Mouse (Mus musculus): ENCODE data around the gene Zfp831.

Gene Zfp831

GRCm38 (mm10) chr2:174708587-174708986 is 65.3 kb downstream of the Zfp831 start:
- in situ Hi-C loops (cut with MboI; ENCODE audit: low pct_unique_long_range_greater_than_20kb in 1 of 2, low sequenced_read_pairs in 2 of 2, unreplicated experiment in 1 of 2): no loop called here

GRCm38 (mm10) chr2:174710185-174710584 is 66.9 kb downstream of the Zfp831 start:
- in situ Hi-C loops (cut with MboI; ENCODE audit: low pct_unique_long_range_greater_than_20kb in 1 of 2, low sequenced_read_pairs in 2 of 2, unreplicated experiment in 1 of 2): no loop called here

GRCm38 (mm10) chr2:174712043-174712442 is 68.7 kb downstream of the Zfp831 start:
- in situ Hi-C loops (cut with MboI; ENCODE audit: low pct_unique_long_range_greater_than_20kb in 1 of 2, low sequenced_read_pairs in 2 of 2, unreplicated experiment in 1 of 2): no loop called here

- in situ Hi-C loops (cut with MboI; ENCODE audit: low pct_unique_long_range_greater_than_20kb in 1 of 2, low sequenced_read_pairs in 2 of 2, unreplicated experiment in 1 of 2): no loop called here
Measured at GRCm38 (mm10) chr2:174715938-174716337, 72.6 kb downstream of the Zfp831 start.

GRCm38 (mm10) chr2:174717857-174718256 is 74.5 kb downstream of the Zfp831 start:
- in situ Hi-C loops (cut with MboI; ENCODE audit: low pct_unique_long_range_greater_than_20kb in 1 of 2, low sequenced_read_pairs in 2 of 2, unreplicated experiment in 1 of 2): no loop called here

- in situ Hi-C loops (cut with MboI; ENCODE audit: low pct_unique_long_range_greater_than_20kb in 1 of 2, low sequenced_read_pairs in 2 of 2, unreplicated experiment in 1 of 2): no loop called here
Measured at GRCm38 (mm10) chr2:174727114-174727823, 83.9 kb downstream of the Zfp831 start.

- in situ Hi-C loops (cut with MboI; ENCODE audit: low pct_unique_long_range_greater_than_20kb in 1 of 2, low sequenced_read_pairs in 2 of 2, unreplicated experiment in 1 of 2): no loop called here
Measured at GRCm38 (mm10) chr2:174731939-174732338, 88.6 kb downstream of the Zfp831 start.

- in situ Hi-C loops (cut with MboI; ENCODE audit: low pct_unique_long_range_greater_than_20kb in 1 of 2, low sequenced_read_pairs in 2 of 2, unreplicated experiment in 1 of 2): no loop called here
Measured at GRCm38 (mm10) chr2:174735270-174735669, 91.9 kb downstream of the Zfp831 start.

- in situ Hi-C loops (cut with MboI; ENCODE audit: low pct_unique_long_range_greater_than_20kb in 1 of 2, low sequenced_read_pairs in 2 of 2, unreplicated experiment in 1 of 2): no loop called here
Measured at GRCm38 (mm10) chr2:174747182-174747581, 103.8 kb downstream of the Zfp831 start.

- in situ Hi-C loops (cut with MboI; ENCODE audit: low pct_unique_long_range_greater_than_20kb in 1 of 2, low sequenced_read_pairs in 2 of 2, unreplicated experiment in 1 of 2): no loop called here
Measured at GRCm38 (mm10) chr2:174748381-174748780, 105.0 kb downstream of the Zfp831 start.

GRCm38 (mm10) chr2:174753197-174753596 is 109.9 kb downstream of the Zfp831 start:
- in situ Hi-C loops (cut with MboI; ENCODE audit: low pct_unique_long_range_greater_than_20kb in 1 of 2, low sequenced_read_pairs in 2 of 2, unreplicated experiment in 1 of 2): no loop called here

- in situ Hi-C loops (cut with MboI; ENCODE audit: low pct_unique_long_range_greater_than_20kb in 1 of 2, low sequenced_read_pairs in 2 of 2, unreplicated experiment in 1 of 2): no loop called here
Measured at GRCm38 (mm10) chr2:174754231-174754630, 110.9 kb downstream of the Zfp831 start.

- in situ Hi-C loops (cut with MboI; ENCODE audit: low pct_unique_long_range_greater_than_20kb in 1 of 2, low sequenced_read_pairs in 2 of 2, unreplicated experiment in 1 of 2): no loop called here
Measured at GRCm38 (mm10) chr2:174759189-174759588, 115.9 kb downstream of the Zfp831 start.
